Mouse (Mus musculus) ovary, postnatal 36 days (tissue): ENCODE data around the gene A730049H05Rik.

ENCODE experiments used
- DNase-seq: peaks from one replicate; pipeline ENCODE4 v3.0.0; 2022; ENCODE audit warnings: low spot score, mixed read lengths

The A730049H05Rik gene

GRCm38 (mm10) chr6:92829148-92829547 is 12.9 kb downstream of the A730049H05Rik start:
- no peak for DNase-seq

- DNase-seq = no peak
Measured at GRCm38 (mm10) chr6:92831106-92831505, 14.8 kb downstream of the A730049H05Rik start.

- DNase-seq = no peak
Measured at GRCm38 (mm10) chr6:92842000-92842399, 25.7 kb downstream of the A730049H05Rik start.

GRCm38 (mm10) chr6:92843474-92843873 is 27.2 kb downstream of the A730049H05Rik start:
- DNase-seq = no peak

GRCm38 (mm10) chr6:92845898-92846297 is 29.6 kb downstream of the A730049H05Rik start:
- DNase-seq = no peak

GRCm38 (mm10) chr6:92846614-92847013 is 30.3 kb downstream of the A730049H05Rik start:
- no peak for DNase-seq

GRCm38 (mm10) chr6:92849208-92849607 is 32.9 kb downstream of the A730049H05Rik start:
- DNase-seq = no peak

- DNase-seq = peak; percentile 73
Measured at GRCm38 (mm10) chr6:92850250-92850649, 34.0 kb downstream of the A730049H05Rik start.

- no peak for DNase-seq
Measured at GRCm38 (mm10) chr6:92854873-92855272, 38.6 kb downstream of the A730049H05Rik start.

GRCm38 (mm10) chr6:92857761-92858160 is 41.5 kb downstream of the A730049H05Rik start:
- DNase-seq = no peak

- DNase-seq = no peak
Measured at GRCm38 (mm10) chr6:92858721-92859510, 42.6 kb downstream of the A730049H05Rik start.

- DNase-seq = no peak
Measured at GRCm38 (mm10) chr6:92860285-92860912, 44.1 kb downstream of the A730049H05Rik start.

- no peak for DNase-seq
Measured at GRCm38 (mm10) chr6:92862599-92862998, 46.3 kb downstream of the A730049H05Rik start.

GRCm38 (mm10) chr6:92869089-92869581 is 52.9 kb downstream of the A730049H05Rik start, which contains the start of gene Gm15737:
Gm15737 (plus strand) TSS chr6:92869357.
- no peak for DNase-seq

GRCm38 (mm10) chr6:92869582-92870219 is 53.4 kb downstream of the A730049H05Rik start:
- DNase-seq = no peak

GRCm38 (mm10) chr6:92871813-92872212 is 55.5 kb downstream of the A730049H05Rik start:
- DNase-seq = no peak

GRCm38 (mm10) chr6:92872766-92873165 is 56.5 kb downstream of the A730049H05Rik start:
- no peak for DNase-seq

GRCm38 (mm10) chr6:92874854-92875253 is 58.6 kb downstream of the A730049H05Rik start:
- DNase-seq = no peak

- no peak for DNase-seq
Measured at GRCm38 (mm10) chr6:92875340-92875739, 59.1 kb downstream of the A730049H05Rik start.

- DNase-seq = no peak
Measured at GRCm38 (mm10) chr6:92876121-92876520, 59.8 kb downstream of the A730049H05Rik start.

GRCm38 (mm10) chr6:92877236-92877635 is 61.0 kb downstream of the A730049H05Rik start:
- DNase-seq = no peak

- no peak for DNase-seq
Measured at GRCm38 (mm10) chr6:92878771-92879170, 62.5 kb downstream of the A730049H05Rik start.
